Mouse (Mus musculus) brain, embryonic 14.5 days (tissue): ENCODE data around the gene Arf3.

Experiments used
- CTCF ChIP-seq: fragments of 200-500 bp; IDR thresholded peaks from 2 replicates; pipeline ENCODE4 v1.5.1; 2012; ENCODE audit warnings: inconsistent platforms, mild to moderate bottlenecking, moderate library complexity, borderline replicate concordance; ENCODE audit not compliant: insufficient read depth, insufficient read length; ENCODE audit errors: extremely low read depth
- POLR2A ChIP-seq: fragments of 200-500 bp; IDR thresholded peaks from 2 replicates; pipeline ENCODE4 v1.6.1; 2012; ENCODE audit warnings: mild to moderate bottlenecking, inconsistent platforms, borderline replicate concordance; ENCODE audit not compliant: poor library complexity, insufficient read depth, insufficient read length, severe bottlenecking; ENCODE audit errors: extremely low read depth

DNA sequence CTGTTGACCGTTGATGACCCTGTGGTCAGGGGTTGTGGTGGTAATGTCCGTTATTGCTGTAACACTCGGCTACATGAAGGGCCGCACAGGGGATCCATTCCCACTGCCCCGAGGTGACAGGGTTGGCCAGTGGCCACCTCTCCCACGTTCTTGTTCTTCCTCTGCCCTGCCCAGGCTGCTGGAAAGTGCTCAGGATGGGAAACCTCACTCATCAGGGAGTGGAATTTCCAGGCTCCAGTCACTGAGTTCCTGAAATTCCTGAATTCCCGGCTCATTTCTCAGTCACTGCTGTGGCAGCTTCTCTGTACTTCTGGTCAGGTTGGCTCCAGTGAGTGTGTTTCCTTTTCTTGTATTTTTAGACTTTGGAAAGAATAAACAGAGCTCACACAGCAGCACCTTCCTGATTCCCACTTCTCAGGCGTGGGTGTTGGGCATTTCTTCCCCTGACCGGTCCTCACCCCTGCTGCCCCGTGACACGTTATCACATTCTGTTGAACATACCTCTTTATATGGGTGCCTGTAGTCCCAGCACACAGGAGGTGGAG lies 70.8 kb downstream of the Arf3 start:
- TF ChIP-seq CTCF = no peak
- no peak for TF ChIP-seq POLR2A
